Mouse (Mus musculus) MEL (cell line): Measurements from ENCODE around the gene Ptprf. TPM values are rescaled to one million over a fixed set of nuclear protein-coding genes. Genes with fewer than 3 reads are reported as not detected.

Experiments used
- DNase-seq: peaks from one replicate; pipeline ENCODE4 v3.0.0; 2011; ENCODE audit warnings: low read depth, low spot score
- H3K27ac ChIP-seq: 2 replicates; pipeline ENCODE4 v1.5.1; 2012; ENCODE audit warnings: low read depth, mild to moderate bottlenecking, control low read depth, low read length, moderate library complexity; ENCODE audit not compliant: control insufficient read depth
- H3K27me3 ChIP-seq, 2 experiments: fragments of 150-350 bp in 1 of 2; sonication (generic) in 1 of 2; 2 replicates each; pipeline ENCODE4 v1.6.1; 2012; ENCODE audit warnings: low read length in 2 of 2, mild to moderate bottlenecking in 2 of 2, improper control_type of control experiment in 1 of 2, moderate library complexity in 1 of 2; ENCODE audit not compliant: insufficient read depth in 2 of 2, control insufficient read depth in 1 of 2
- H3K36me3 ChIP-seq, 2 experiments: 2 replicates each; pipeline ENCODE4 v1.6.1; 2012 to 2014; ENCODE audit warnings: low read length in 2 of 2, improper control_type of control experiment in 1 of 2, inconsistent platforms in 1 of 2, mild to moderate bottlenecking in 1 of 2; ENCODE audit not compliant: insufficient read depth in 2 of 2, control insufficient read depth in 1 of 2
- H3K4me1 ChIP-seq, 2 experiments: fragments of 150-350 bp in 1 of 2; sonication (generic) in 1 of 2; 2 replicates each; pipeline ENCODE4 v1.6.1; 2012; ENCODE audit warnings: low read length in 2 of 2, improper control_type of control experiment in 1 of 2, mild to moderate bottlenecking in 1 of 2; ENCODE audit not compliant: insufficient read depth in 2 of 2, control insufficient read depth in 1 of 2
- H3K4me3 ChIP-seq, 2 experiments: fragments of 150-350 bp in 1 of 2; sonication (generic) in 1 of 2; 2 replicates each; pipeline ENCODE4 v1.5.1; 2012; ENCODE audit warnings: low read depth in 2 of 2, low read length in 2 of 2, mild to moderate bottlenecking in 2 of 2, moderate library complexity in 2 of 2, control low read depth in 1 of 2, improper control_type of control experiment in 1 of 2; ENCODE audit not compliant: control insufficient read depth in 1 of 2, insufficient read depth in 1 of 2
- H3K79me2 ChIP-seq: 2 replicates; pipeline ENCODE4 v1.6.1; 2012; ENCODE audit warnings: mild to moderate bottlenecking, low read length, moderate library complexity; ENCODE audit not compliant: control insufficient read depth, poor library complexity, insufficient read depth
- H3K9ac ChIP-seq: 2 replicates; pipeline ENCODE4 v1.6.1; 2012; ENCODE audit warnings: low read depth, mild to moderate bottlenecking, control low read depth, low read length, moderate library complexity; ENCODE audit not compliant: control insufficient read depth, poor library complexity, severe bottlenecking
- H3K9me3 ChIP-seq: fragments of 150-350 bp; sonication (generic); replicated peaks from 2 replicates; pipeline ENCODE4 v1.6.1; 2012; ENCODE audit warnings: mild to moderate bottlenecking, low read length, improper control_type of control experiment, moderate library complexity; ENCODE audit not compliant: insufficient read depth
- BHLHE40 ChIP-seq: IDR thresholded peaks from 2 replicates; pipeline ENCODE4 v1.6.1; 2012; ENCODE audit warnings: low read depth, mild to moderate bottlenecking, inconsistent platforms, low read length, improper control_type of control experiment, borderline replicate concordance
- CHD1 ChIP-seq: IDR thresholded peaks from 2 replicates; pipeline ENCODE4 v1.6.1; 2012; ENCODE audit warnings: low read depth, mild to moderate bottlenecking, inconsistent platforms, low read length, improper control_type of control experiment
- E2F4 ChIP-seq: IDR thresholded peaks from 2 replicates; pipeline ENCODE4 v1.6.1; 2011; ENCODE audit warnings: low read depth, low read length, improper control_type of control experiment, borderline replicate concordance
- HCFC1 ChIP-seq: IDR thresholded peaks from 2 replicates; pipeline ENCODE4 v1.6.1; 2012; ENCODE audit warnings: low read depth, mild to moderate bottlenecking, inconsistent platforms, low read length, improper control_type of control experiment, moderate library complexity
- MAX ChIP-seq: IDR thresholded peaks from 2 replicates; pipeline ENCODE4 v1.6.1; 2011; ENCODE audit warnings: low read length, improper control_type of control experiment
- MAZ ChIP-seq: IDR thresholded peaks from 2 replicates; pipeline ENCODE4 v1.6.1; 2012; ENCODE audit warnings: low read depth, mild to moderate bottlenecking, inconsistent platforms, low read length, improper control_type of control experiment
- MXI1 ChIP-seq: IDR thresholded peaks from 2 replicates; pipeline ENCODE4 v1.6.1; 2011; ENCODE audit warnings: mild to moderate bottlenecking, low read depth, low read length, improper control_type of control experiment
- MYB ChIP-seq: IDR thresholded peaks from 2 replicates; pipeline ENCODE4 v1.6.1; 2011; ENCODE audit warnings: mild to moderate bottlenecking, low read depth, low read length, improper control_type of control experiment
- NELFE ChIP-seq: IDR thresholded peaks from 2 replicates; pipeline ENCODE4 v1.6.1; 2011; ENCODE audit warnings: low read depth, low read length, improper control_type of control experiment
- NRF1 ChIP-seq: IDR thresholded peaks from 2 replicates; pipeline ENCODE4 v1.6.1; 2014; ENCODE audit warnings: low read depth, mild to moderate bottlenecking, inconsistent platforms, low read length, improper control_type of control experiment, moderate library complexity; ENCODE audit not compliant: poor library complexity, insufficient read depth, severe bottlenecking
- RCOR1 ChIP-seq: IDR thresholded peaks from 2 replicates; pipeline ENCODE4 v1.6.1; 2012; ENCODE audit warnings: low read depth, mild to moderate bottlenecking, inconsistent platforms, low read length, improper control_type of control experiment
- TAL1 ChIP-seq: IDR thresholded peaks from 2 replicates; pipeline ENCODE4 v1.6.1; 2012; ENCODE audit warnings: mild to moderate bottlenecking, inconsistent platforms, low read length, moderate library complexity, mixed read lengths
- TBP ChIP-seq: IDR thresholded peaks from 2 replicates; pipeline ENCODE4 v1.8.0; 2011; ENCODE audit warnings: low read depth, low read length, improper control_type of control experiment
- UBTF ChIP-seq: IDR thresholded peaks from 2 replicates; pipeline ENCODE4 v1.6.1; 2012; ENCODE audit warnings: low read depth, mild to moderate bottlenecking, inconsistent platforms, low read length, improper control_type of control experiment, moderate library complexity, borderline replicate concordance; ENCODE audit not compliant: insufficient read depth
- ZC3H11A ChIP-seq: IDR thresholded peaks from 2 replicates; pipeline ENCODE4 v1.6.1; 2012; ENCODE audit warnings: low read depth, mild to moderate bottlenecking, inconsistent platforms, low read length, improper control_type of control experiment
- ZKSCAN1 ChIP-seq: IDR thresholded peaks from 2 replicates; pipeline ENCODE4 v1.6.1; 2012; ENCODE audit warnings: low read depth, mild to moderate bottlenecking, inconsistent platforms, low read length, improper control_type of control experiment, moderate library complexity
- ZMIZ1 ChIP-seq: IDR thresholded peaks from 2 replicates; pipeline ENCODE4 v1.6.1; 2012; ENCODE audit warnings: low read depth, mild to moderate bottlenecking, inconsistent platforms, low read length, improper control_type of control experiment, moderate library complexity
- ZNF384 ChIP-seq: IDR thresholded peaks from 2 replicates; pipeline ENCODE4 v1.6.1; 2012; ENCODE audit warnings: low read depth, mild to moderate bottlenecking, inconsistent platforms, low read length, improper control_type of control experiment
- polyA plus RNA-seq, 2 experiments: library from polyadenylated mRNA; stranded (reverse) in 1 of 2; unstranded in 1 of 2; fragments of >175 nt in 1 of 2; fragments of >200 nt in 1 of 2; gene quantifications; 2 replicates each; pipeline versions ENCODE4 v1.2.1 to v1.2.4; 2012; ENCODE audit warnings: low replicate concordance in 2 of 2, low read depth in 1 of 2; ENCODE audit not compliant: insufficient read length in 2 of 2, insufficient read depth in 1 of 2, missing spikeins in 1 of 2
- total RNA-seq: library from RNA; depleted of rRNA; stranded (reverse); fragments of 300-350 nt; gene quantifications from 2 replicates; pipeline ENCODE4 v1.2.3, GENCODE M21; 2012

Gene Ptprf
- total and polyA plus RNA-seq, 3 experiments: 0.04 TPM; not detected in 2

DNA sequence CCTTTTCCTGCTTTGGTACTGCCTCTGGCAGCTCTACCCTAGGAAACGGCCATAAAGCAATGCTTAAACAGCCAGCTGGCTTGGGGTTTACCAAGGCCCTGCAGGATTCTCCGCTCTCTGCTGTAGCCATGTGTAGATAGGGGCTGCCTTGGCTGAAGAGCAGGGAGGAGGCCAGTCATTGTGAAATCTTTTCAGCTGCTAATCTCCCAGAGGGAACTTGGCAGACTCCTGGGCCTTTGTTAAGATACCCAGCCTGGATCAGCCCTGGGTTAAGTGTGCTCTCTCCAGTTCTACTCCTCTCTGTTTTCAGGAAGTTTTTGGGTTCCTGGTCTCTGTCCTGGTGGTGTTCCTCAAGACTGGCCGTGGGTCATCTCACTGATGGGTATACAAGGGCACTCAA, 43.9 kb downstream of the Ptprf start:
- peaks cover 2% of the 10 kb centered on the region in 2 experiments; a peak in 3 of 4 replicates for H3K27me3 ChIP-seq
- TF ChIP-seq NRF1 (no peak), BHLHE40 (no peak)
- no peak overlapping the region for H3K27ac ChIP-seq
- H3K79me2 ChIP-seq: no peaks in the 10 kb centered on the region
- no peak for DNase-seq
- no peak overlapping the region for H3K4me3 ChIP-seq
- H3K36me3 ChIP-seq: no peaks in the 10 kb centered on the region
- H3K4me1 ChIP-seq: no peaks in the 10 kb centered on the region
- no peak overlapping the region for H3K9ac ChIP-seq
- H3K9me3 ChIP-seq: no peaks in the 10 kb centered on the region

DNA sequence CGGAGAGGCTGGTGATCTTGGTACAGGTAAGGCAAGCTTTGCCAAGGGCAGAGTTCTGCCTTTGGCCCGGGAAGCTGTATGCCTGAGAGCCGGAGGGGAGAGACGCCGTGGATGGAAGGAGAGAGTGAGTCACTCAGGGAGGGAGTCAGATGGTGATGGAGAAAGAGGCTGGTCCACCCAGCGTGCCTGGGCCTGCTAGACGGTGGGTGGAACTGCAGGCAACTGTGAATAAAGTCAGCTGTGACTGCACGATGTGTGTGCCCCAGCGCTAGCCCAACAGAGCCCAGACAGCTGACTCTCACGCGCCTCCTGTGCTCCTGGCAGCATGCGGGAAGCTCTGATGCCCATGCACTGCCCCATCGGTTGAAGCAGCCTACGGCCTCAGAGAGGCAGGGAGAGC, 45.4 kb downstream of the Ptprf start:
- Histone ChIP-seq H3K27me3 (peaks cover 1 to 2% of the 10 kb centered on the region in 2 experiments; a peak in 3 of 4 replicates), H3K4me1 (no peaks in the 10 kb centered on the region), H3K9ac (no peak overlapping the region), H3K9me3 (no peaks in the 10 kb centered on the region), H3K79me2 (no peaks in the 10 kb centered on the region), H3K27ac (no peak overlapping the region), H3K4me3 (no peak overlapping the region), H3K36me3 (no peaks in the 10 kb centered on the region)
- TF ChIP-seq ZNF384 (no peak), TBP (no peak), UBTF (no peak), MYB (no peak), E2F4 (no peak), TAL1 (no peak)
- no peak for DNase-seq

DNA sequence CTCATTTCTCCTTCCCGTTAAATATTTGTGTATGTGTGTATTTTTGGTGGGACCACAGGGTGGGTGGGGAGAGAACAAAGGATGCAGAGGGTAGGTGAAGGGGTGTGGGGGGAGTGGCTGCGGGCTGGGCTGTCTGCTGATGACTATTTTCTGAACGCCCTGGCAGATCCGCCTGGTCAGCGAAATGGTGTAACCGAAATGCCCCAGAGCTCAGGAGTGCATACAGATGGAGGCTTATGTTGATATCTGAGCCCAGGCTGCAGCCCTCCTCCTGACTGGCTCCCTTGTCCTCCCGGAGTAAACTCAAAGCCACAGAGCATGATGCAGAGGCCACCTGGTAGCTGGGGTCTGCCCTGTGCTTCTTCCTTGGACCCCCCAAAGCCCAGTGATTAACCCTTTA, 47.4 kb downstream of the Ptprf start:
- H3K9me3 ChIP-seq: no peaks in the 10 kb centered on the region
- no peak overlapping the region for H3K4me3 ChIP-seq
- H3K79me2 ChIP-seq: no peaks in the 10 kb centered on the region
- no peaks in the 10 kb centered on the region for H3K36me3 ChIP-seq
- TF ChIP-seq E2F4 (no peak), MYB (no peak), ZC3H11A (no peak), MAZ (no peak), ZNF384 (no peak), RCOR1 (no peak), BHLHE40 (no peak), ZKSCAN1 (no peak), MAX (no peak), HCFC1 (no peak), MXI1 (no peak), NELFE (no peak), ZMIZ1 (no peak), NRF1 (no peak), TAL1 (no peak), CHD1 (no peak)
- peaks cover 0 to 2% of the 10 kb centered on the region in 2 experiments; a peak in 2 of 4 replicates for H3K27me3 ChIP-seq
- no peaks in the 10 kb centered on the region for H3K4me1 ChIP-seq
- DNase-seq: no peak
- H3K9ac ChIP-seq: no peak overlapping the region
- H3K27ac ChIP-seq: no peak overlapping the region
